Mouse (Mus musculus) cerebellum, postnatal 4 days (tissue): ENCODE measurements at regions not wholly inside any gene's neighbourhood (a gene's known extent, or its start where the extent isn't known, plus 50 kb on each side); places are given as distances from the start of the nearest gene placed in this dataset.
A peak's percentile ranks its signal among the peaks of the same experiment; 100 is the strongest.

ENCODE experiments used
- DNase-seq, 2 experiments: peaks; one replicate each; pipeline ENCODE4 v3.0.0; 2022; ENCODE audit warnings: low spot score in 2 of 2, mixed read lengths in 1 of 2

GRCm38 (mm10) chr6:94911374-94911773 is 205.7 kb upstream of the Kbtbd8 start:
- peak in 1 of 2 experiments; percentile 5 for DNase-seq

- DNase-seq, result no peak
These were observed 200.9 kb upstream of the Lrig1 start for GRCm38 (mm10) chr6:94900862-94901261.

GRCm38 (mm10) chr6:94898881-94899280 is 198.9 kb upstream of the Lrig1 start:
- no peak for DNase-seq

- no peak for DNase-seq
These were observed 190.2 kb upstream of the Lrig1 start for GRCm38 (mm10) chr6:94890165-94890564.

GRCm38 (mm10) chr6:94889271-94889670 is 189.3 kb upstream of the Lrig1 start:
- DNase-seq, result no peak

GRCm38 (mm10) chr6:94881139-94881538 is 181.2 kb upstream of the Lrig1 start:
- no peak for DNase-seq

- no peak for DNase-seq
These were observed 175.9 kb upstream of the Lrig1 start for GRCm38 (mm10) chr6:94875841-94876240.

GRCm38 (mm10) chr6:94875065-94875464 is 175.1 kb upstream of the Lrig1 start:
- no peak for DNase-seq

- DNase-seq, result no peak
These were observed 174.5 kb upstream of the Lrig1 start for GRCm38 (mm10) chr6:94874415-94874814.

- DNase-seq, result no peak
These were observed 168.0 kb upstream of the Lrig1 start for GRCm38 (mm10) chr6:94867952-94868351.

- no peak for DNase-seq
These were observed 165.5 kb upstream of the Lrig1 start for GRCm38 (mm10) chr6:94865498-94865897.

- DNase-seq, result no peak
These were observed 158.2 kb upstream of the Lrig1 start for GRCm38 (mm10) chr6:94858121-94858621.

- no peak for DNase-seq
These were observed 150.2 kb upstream of the Lrig1 start for GRCm38 (mm10) chr6:94850121-94850520.

GRCm38 (mm10) chr6:94849533-94849932 is 149.6 kb upstream of the Lrig1 start:
- DNase-seq, result no peak

GRCm38 (mm10) chr6:94848437-94848836 is 148.5 kb upstream of the Lrig1 start:
- DNase-seq, result no peak

GRCm38 (mm10) chr6:94845821-94846220 is 145.9 kb upstream of the Lrig1 start:
- DNase-seq, result no peak

GRCm38 (mm10) chr6:94842856-94843255 is 142.9 kb upstream of the Lrig1 start:
- no peak for DNase-seq

GRCm38 (mm10) chr6:94841881-94842280 is 141.9 kb upstream of the Lrig1 start:
- DNase-seq, result no peak

- no peak for DNase-seq
These were observed 135.8 kb upstream of the Lrig1 start for GRCm38 (mm10) chr6:94835742-94836141.

- DNase-seq, result no peak
These were observed 134.6 kb upstream of the Lrig1 start for GRCm38 (mm10) chr6:94834551-94834950.

- DNase-seq, result no peak
These were observed 130.8 kb upstream of the Lrig1 start for GRCm38 (mm10) chr6:94830801-94831200.

- no peak for DNase-seq
These were observed 129.3 kb upstream of the Lrig1 start for GRCm38 (mm10) chr6:94829246-94829645.

- no peak for DNase-seq
These were observed 126.7 kb upstream of the Lrig1 start for GRCm38 (mm10) chr6:94826656-94827055.

- DNase-seq, result no peak
These were observed 118.3 kb upstream of the Lrig1 start for GRCm38 (mm10) chr6:94818220-94818619.
